Mouse (Mus musculus): Measurements from ENCODE around the gene Cngb1.

DNA sequence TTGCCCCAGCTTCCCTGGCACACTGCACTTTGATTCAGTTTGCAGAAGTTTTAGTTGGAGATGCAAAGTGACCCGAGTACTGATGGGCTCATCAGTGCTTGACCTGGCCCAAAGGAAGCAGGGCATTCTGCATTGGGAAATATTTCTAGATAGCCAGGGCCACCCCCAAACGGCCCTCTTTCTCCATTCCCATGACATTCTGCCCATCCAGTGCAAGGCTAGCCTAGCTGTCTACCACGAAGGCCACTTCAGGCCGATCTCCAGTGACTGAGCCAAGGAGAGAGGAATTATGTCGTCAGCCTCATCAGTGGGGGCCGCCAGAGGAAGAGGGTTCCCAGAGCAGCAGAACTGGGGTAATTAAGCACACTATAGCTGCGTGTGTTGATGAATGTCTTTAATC is 104.9 kb downstream of the Cngb1 start:
- TF ChIP-seq CTCF (IDR thresholded peaks at IDR 0.05 in 2 of 3, conservative IDR thresholded peaks at IDR 0.05 in 1 of 3; ENCODE audit: control insufficient read depth in 1 of 3, insufficient read depth in 1 of 3, low read depth in 2 of 3, low read length in 3 of 3, poor library complexity in 1 of 3, severe bottlenecking in 1 of 3) (no peak), POLR2A (IDR thresholded peaks at IDR 0.05; ENCODE audit: control insufficient read depth in 1 of 2, insufficient read depth in 1 of 2, low read depth in 1 of 2, low read length in 2 of 2, poor library complexity in 1 of 2) (no peak), GATA1 (IDR thresholded peaks at IDR 0.05; ENCODE audit: low read depth, low read length) (no peak), MYC (IDR thresholded peaks at IDR 0.05; ENCODE audit: low read depth, low read length) (no peak), TBP (IDR thresholded peaks at IDR 0.05; ENCODE audit: low read depth, low read length) (no peak), MAFK (IDR thresholded peaks at IDR 0.05; ENCODE audit: borderline replicate concordance, low read depth, low read length) (no peak), MEF2A (IDR thresholded peaks at IDR 0.05; ENCODE audit: extremely low read depth, insufficient replicate concordance, low read depth, low read length, poor library complexity, severe bottlenecking) (no peak), ELF1 (IDR thresholded peaks at IDR 0.05; ENCODE audit: low read depth, low read length) (no peak)
